Mouse (Mus musculus) v-Abl transformed pro-B cells (cell line): ENCODE measurements around the gene Calm2.

ENCODE experiments used
- in situ Hi-C, 2 experiments: fragments of 400-800 bp; cut with MboI; formaldehyde crosslinking; loops; one replicate each; pipeline ENCODE4 v1.15.1; 2025; ENCODE audit not compliant: unreplicated experiment in 2 of 2

Gene Calm2

GRCm38 (mm10) chr17:87459750-87460668 lies 13.3 kb upstream of the Calm2 start:
- in situ Hi-C loops: loop anchor here (5.0 kb wide), 1 partner anchor 148 kb away; no protein-coding TSS in a partner anchor

DNA sequence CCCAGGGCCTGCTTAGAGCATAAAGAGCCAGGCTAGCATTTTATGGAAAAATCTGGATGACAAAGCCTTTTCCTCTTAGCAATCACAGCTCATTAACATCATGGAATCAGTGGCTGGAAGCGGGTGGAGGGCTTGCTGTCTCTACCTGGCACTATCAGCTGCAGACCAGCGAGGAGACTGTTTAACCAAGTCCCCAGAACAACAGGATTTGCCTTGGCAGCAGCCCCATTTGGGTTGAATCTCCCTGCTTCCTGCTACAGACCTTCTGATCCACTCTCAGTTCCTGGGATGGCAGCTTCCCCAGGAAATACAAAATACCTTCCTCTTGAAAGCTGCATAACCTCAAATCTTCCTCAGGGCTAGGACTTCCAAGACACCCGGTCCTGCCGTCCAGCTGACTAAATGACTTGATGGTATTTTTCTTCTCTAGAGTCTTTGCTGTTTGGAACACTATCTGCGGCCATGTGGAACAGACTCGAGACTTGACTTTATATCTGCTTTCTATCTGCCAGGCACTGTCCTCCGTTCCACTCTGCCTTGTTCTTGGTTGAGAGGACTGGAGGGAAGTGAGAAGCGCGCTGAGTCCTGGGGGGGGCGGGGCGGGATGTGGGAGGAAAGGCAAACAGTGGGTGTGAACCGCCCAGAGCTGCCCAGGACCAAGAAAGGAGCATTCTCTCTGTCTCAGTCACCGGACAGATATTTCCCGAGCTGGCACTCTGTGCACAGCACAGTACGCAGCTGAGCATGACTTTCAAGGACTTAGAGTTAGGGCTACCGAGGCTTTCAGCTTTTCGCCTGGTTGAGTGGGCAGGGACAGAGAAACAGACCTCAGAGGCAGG lies 12.4 kb upstream of the Calm2 start:
- in situ Hi-C loops: no loop called here

DNA sequence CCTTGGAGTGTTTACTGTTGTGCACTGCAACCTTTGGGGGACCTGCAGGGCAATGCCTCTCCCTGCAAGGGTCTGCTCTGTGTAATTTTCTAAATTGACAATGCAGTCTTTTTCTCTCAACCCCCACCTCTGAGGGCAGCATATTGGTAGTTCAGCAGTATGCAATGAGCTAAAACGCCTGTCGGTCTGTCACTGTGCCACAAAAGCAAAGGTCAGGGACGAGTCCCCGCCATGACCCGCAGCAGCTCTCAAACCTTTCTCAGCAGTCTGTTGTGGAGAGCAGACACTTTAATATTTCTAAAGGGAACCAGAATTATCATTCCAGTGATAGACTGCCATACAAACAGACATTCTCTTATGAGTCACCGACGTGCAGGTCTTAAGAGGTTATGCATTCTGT lies 11.2 kb upstream of the Calm2 start:
- in situ Hi-C loops: no loop called here

DNA sequence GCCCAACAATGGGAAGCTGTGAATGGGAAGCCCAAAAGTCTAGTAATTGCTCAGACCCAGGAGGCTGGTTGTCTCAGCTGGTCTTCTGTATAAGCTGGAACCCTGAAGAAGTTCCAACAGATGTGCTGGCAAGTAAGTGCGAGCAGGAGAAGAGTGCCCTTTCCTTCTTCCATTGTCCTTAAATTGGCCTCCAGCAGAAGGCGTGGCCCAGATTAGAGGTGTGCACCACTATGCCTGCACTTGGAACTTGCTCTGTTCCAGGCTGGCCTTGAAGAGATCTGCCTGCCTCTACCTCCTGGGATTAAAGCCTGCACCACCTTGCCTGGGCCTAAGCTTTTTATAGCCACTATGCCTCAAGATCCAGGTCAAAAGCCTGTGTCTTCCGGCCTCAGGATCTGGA lies 7.4 kb upstream of the Calm2 start:
- in situ Hi-C loops: no loop called here

- in situ Hi-C loops: no loop called here
Measured at GRCm38 (mm10) chr17:87453336-87453735, 6.6 kb upstream of the Calm2 start.

- in situ Hi-C loops: loop anchor here in 1 of 2 experiments (25.0 kb wide), 1 partner anchor 538 kb away; the partner anchor contains the start of gene Msh6
Measured at GRCm38 (mm10) chr17:87448881-87449280, 2.1 kb upstream of the Calm2 start.

DNA sequence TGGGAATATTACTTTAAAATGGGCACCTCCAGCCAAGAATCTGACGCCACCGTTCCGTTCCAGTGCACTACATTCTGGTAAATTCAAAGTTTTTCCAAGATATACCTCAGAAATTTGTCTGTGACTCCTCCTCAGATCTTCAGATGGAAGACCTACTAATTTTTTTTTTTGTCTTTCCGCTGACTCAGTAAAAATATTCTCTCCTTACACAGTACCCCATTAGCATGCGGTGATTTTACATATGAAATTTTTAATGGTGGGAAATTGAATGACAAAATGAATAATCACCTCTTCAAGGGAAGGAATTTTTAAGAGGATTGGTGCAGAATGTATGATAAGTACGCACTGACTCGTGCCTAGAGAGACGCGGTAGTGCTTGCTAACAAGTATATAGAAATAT lies 1.6 kb upstream of the Calm2 start:
- in situ Hi-C loops: loop anchor here in 1 of 2 experiments (25.0 kb wide), 1 partner anchor 539 kb away; the partner anchor contains the start of gene Msh6

DNA sequence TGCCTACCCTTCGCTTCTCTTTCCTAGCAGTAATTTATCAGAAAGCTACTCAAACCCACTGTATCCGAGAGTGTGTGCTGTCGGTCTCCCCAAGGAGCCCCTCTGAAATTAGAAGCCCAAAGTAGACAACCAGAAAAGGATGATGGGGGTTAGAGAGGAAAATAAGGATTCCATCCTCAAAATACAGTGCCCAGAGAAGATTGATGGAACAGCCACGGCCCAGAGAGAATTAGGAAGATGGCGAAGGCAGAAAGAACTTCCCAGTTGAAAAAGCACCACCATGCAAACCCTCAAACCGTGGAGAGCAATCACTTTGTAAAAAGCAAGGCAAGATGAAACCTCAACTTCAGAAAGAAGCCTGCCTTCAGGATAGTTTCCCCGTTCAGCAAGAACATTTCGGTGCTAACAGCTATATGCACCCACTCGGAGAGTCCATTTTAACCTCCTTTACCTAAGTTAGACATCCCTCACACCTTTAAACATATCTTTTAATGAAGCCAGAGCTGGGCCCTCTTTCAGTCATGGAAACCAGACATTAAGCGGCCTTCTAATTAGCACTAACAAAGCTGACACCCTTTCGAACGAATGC lies 971 bp upstream of the Calm2 start:
- in situ Hi-C loops: loop anchor here in 1 of 2 experiments (25.0 kb wide), 1 partner anchor 540 kb away; the partner anchor contains the start of gene Msh6

- in situ Hi-C loops: loop anchor here in 1 of 2 experiments (25.0 kb wide), 1 partner anchor 541 kb away; the partner anchor contains the start of gene Msh6
Measured at GRCm38 (mm10) chr17:87445917-87446766, 593 bp downstream of the Calm2 start.

DNA sequence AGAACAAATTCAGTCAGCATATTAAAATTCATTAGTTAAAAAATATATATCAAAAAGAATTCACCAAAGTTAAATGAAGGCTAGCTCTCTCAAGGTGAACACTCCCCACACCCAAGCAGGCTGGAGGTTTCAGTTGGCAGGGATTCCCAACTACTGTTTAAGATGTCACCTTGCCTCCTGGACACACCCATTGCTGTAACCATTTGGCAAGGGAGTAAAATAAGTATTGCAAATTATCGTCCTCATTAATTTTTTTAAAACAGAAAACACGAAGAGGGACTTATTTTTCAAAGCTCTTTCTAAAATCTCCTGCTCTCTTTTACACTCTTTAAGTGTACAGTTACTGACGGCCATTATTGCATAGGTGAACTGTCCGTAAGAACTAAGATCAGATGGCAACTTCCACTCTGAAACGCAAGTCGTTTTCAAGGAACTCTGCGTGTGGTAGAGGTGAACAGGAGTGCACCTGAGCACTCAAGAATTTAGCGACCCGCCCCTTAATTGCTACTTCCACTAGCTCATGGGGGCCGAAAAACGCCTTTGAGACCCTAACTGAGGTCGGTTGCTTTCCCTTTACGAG lies 1.3 kb downstream of the Calm2 start:
- in situ Hi-C loops: loop anchor here in 1 of 2 experiments (25.0 kb wide), 1 partner anchor 542 kb away; the partner anchor contains the start of gene Msh6

DNA sequence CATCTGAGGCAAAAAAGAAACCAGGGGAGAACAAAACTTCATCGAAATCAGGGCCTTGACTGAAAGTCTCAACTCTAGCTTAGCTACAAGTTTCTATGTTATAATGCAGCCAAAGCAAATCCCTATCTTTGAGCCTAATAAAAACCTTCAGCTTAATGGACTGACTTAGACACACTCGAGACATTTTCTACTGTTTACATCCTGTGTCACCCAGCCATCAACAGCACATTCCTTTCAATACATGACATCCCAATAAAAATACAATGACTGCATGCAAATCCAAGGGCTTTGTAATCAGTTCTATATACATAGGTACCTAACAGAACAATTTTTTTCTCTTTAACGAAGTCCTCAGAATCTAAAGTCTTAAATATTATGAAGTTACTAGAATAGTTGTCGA lies 2.0 kb downstream of the Calm2 start:
- in situ Hi-C loops: loop anchor here in 1 of 2 experiments (25.0 kb wide), 1 partner anchor 543 kb away; the partner anchor contains the start of gene Msh6

DNA sequence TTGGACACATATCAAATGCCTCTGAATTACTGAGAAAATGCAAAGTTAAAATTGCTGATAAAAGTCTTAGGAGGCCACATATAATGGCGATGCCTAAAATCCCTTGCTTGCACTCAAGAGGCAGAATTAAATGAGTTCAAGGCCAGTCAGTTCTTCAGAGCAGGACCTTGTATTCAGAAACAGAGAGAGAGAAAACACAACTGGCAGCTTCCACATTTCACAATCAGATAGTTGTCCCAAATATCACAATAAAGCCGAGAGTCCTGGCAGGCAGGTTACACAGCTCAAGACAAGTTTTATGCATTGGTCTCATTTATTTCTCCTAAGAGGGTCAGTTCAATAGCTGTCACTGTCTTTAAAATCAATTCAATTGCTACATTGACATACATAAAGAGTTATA lies 5.2 kb downstream of the Calm2 start:
- in situ Hi-C loops: loop anchor here in 1 of 2 experiments (25.0 kb wide), 1 partner anchor 546 kb away; the partner anchor contains the start of gene Msh6

DNA sequence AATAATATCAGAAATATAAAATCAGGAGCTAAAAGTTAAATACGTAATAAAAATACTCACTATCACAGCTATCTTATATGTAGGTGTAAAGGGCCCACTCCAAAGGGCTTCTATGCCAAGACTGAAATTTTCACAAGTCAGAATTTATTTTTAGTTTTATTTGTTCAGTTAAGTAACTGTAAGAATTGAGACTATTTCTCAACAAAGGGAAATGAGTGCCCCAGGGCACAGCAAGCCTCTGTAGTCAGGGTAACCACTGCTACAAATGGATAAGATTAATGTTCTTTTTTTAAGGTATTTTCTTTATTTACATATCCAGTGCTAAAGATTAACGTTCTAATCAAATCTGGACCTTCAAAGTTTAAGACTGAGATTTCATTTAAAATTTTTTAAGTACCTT lies 7.3 kb downstream of the Calm2 start:
- in situ Hi-C loops: loop anchor here in 1 of 2 experiments (25.0 kb wide), 1 partner anchor 548 kb away; the partner anchor contains the start of gene Msh6

- in situ Hi-C loops: loop anchor here in 1 of 2 experiments (25.0 kb wide), 1 partner anchor 553 kb away; the partner anchor contains the start of gene Msh6
Measured at GRCm38 (mm10) chr17:87433929-87434328, 12.8 kb downstream of the Calm2 start.

DNA sequence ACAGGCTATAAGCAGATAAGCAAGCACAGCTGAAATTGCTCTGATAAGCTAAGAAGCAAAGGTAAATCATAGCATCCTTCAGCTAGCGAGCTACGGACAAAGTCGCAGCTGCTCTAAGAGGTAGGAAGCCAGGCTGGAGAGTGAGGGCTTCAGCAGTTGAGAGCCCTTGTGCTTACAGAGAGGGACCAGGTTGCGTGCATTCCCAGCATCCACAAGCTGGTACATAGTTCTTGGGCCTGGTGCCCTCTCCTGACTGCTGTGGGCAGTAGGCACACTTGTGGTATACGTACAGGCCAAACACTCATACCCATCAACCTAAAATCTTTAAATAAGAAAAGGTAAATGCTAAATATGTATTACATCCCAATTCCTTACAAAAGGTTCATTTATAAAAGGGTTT lies 14.0 kb downstream of the Calm2 start:
- in situ Hi-C loops: loop anchor here in 1 of 2 experiments (25.0 kb wide), 1 partner anchor 555 kb away; the partner anchor contains the start of gene Msh6

DNA sequence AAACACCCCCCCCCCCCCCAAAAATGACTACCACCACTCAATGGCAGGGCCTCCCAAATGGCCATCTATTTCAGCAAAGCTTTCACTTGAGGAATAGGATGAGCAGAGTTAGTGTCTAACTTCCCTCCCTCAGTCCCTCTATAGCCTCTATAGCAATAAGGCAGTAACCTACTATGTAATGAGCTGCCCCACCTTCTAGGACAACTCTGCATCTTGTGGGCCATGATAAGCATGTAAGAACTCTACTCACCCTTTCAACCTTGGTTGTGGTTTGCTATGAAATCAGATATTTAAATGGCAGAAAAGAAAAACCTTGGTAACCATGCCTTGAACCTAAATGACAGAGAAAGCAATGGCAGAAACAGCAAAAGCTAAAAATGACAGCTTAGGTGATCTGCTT lies 14.4 kb downstream of the Calm2 start:
- in situ Hi-C loops: loop anchor here in 1 of 2 experiments (25.0 kb wide), 1 partner anchor 555 kb away; the partner anchor contains the start of gene Msh6

DNA sequence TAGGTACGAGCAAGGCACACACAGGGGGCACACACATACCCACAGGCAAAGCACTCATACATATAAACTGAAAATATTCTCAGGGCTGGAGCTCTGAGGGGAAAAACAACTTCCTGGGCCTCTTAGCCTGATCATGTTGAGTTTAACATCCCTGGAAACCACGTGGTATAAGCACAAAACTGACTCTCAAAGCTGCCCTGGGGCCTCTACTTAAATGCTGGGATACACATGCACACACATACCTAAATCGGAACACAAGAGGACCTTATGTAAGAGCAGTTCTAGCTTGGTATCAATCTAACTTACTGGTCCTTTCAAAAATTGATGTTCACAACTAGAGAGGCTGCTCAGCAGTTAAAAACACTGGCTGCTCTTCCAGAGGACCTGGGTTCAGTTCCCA lies 17.3 kb downstream of the Calm2 start:
- in situ Hi-C loops: loop anchor here in 1 of 2 experiments (25.0 kb wide), 1 partner anchor 558 kb away; the partner anchor contains the start of gene Msh6

DNA sequence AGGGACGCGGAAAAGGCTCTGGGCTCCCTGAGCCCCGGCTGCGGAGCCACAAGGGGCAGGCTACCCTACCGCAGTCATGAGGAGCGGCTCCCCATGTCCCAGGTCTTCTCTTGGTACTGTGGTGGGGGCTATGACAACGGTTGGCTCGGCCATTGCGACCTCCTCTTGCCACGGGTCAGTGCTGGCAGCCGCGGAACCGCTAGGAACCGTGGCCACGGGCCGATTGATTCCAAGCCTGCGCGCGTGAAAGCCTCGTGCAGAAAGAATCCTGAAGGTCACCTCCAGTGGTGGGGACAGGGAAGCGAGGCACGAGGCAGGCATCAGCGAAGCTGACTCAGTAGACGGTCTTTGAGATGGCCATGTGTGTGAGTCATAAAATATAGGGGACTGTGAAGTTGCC lies 19.2 kb downstream of the Calm2 start, which contains the start of gene Stpg4:
Gene Stpg4, minus strand, starts transcription at position 231 of the 400 bp plus-strand sequence.
- in situ Hi-C loops: loop anchor here in 1 of 2 experiments (25.0 kb wide), 1 partner anchor 560 kb away; the partner anchor contains the start of gene Msh6
